Mouse (Mus musculus): ENCODE data around the gene Obscn. TPM values are rescaled to one million over a fixed set of nuclear protein-coding genes. Genes with fewer than 3 reads are reported as not detected.
A peak's percentile ranks its signal among the peaks of the same experiment; 100 is the strongest.
"Not testable (repeated sequence)": the region's sequence is repeated elsewhere in the genome, so short reads cannot be mapped to it uniquely, and the experiment has no call there.

Obscn gene
- polyA plus RNA-seq, 1 experiment from 2014 or later = 0.60 TPM

DNA sequence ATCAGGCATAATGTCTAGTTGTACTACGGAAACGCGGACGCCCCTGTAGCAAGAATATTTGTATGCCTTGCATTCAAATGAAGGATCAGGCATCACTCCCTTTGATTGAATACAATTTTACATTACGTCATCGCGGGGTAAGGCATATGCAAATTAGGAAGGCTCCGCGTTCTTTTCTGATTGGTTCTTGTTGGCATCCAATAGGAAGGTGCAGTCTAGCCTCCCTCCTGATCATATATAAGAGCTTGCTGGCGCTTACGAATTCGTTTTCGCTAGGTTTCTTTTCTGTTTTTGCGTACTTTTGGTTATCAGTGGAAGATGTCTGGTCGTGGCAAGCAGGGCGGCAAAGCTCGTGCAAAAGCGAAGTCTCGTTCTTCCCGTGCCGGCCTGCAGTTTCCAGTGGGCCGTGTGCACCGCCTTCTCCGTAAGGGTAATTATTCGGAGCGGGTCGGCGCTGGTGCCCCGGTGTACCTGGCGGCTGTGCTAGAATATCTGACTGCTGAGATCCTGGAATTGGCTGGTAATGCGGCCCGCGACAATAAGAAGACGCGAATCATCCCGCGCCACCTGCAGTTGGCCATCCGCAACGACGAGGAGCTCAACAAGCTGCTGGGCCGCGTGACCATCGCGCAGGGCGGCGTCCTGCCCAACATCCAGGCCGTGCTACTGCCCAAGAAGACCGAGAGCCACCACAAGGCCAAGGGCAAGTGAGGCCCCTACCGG lies 181.6 kb downstream of the Obscn start, which contains the start of the genes Hist3h2a and Trim17:
Gene Hist3h2a (plus strand): TSS at position 266 of the 723 bp plus-strand sequence.
Gene Trim17 (plus strand): TSS at position 266 of the 723 bp plus-strand sequence.
- ATAC-seq (replicated peaks; ENCODE audit: low FRiP score) = peak; percentile 93
- peak within 1 kb of the TSS; percentile 66 for H3K4me3 ChIP-seq (replicated peaks)
- no peaks in the 10 kb centered on the region; the same call in 1 of the 2 replicates for H3K27me3 ChIP-seq
- under 1% methylated on average over 49 of the region's 49 CpGs for WGBS
- H3K36me3 ChIP-seq = peaks cover 20% of the 10 kb centered on the region
- peak within 1 kb of the TSS; percentile 77 for H3K9ac ChIP-seq
- peaks cover 39% of the 10 kb centered on the region for H3K4me1 ChIP-seq
- H3K27ac ChIP-seq = peak within 1 kb of the TSS; percentile 100
- H3K9me3 ChIP-seq (replicated peaks) = no peaks in the 10 kb centered on the region
- H3K4me2 ChIP-seq = peak within 1 kb of the TSS; percentile 91

DNA sequence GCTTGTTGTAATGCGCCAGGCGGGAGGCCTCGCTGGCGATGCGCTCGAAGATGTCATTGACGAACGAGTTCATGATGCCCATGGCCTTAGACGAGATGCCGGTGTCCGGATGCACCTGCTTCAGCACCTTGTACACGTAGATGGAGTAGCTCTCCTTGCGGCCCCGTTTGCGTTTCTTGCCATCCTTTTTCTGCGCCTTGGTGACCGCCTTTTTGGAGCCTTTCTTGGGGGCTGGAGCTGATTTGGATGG lies 182.1 kb downstream of the Obscn start:
- peaks cover 34% of the 10 kb centered on the region for H3K4me1 ChIP-seq
- peaks cover 20% of the 10 kb centered on the region for H3K36me3 ChIP-seq
- H3K27me3 ChIP-seq; ATAC-seq (replicated peaks; ENCODE audit: low FRiP score); H3K9me3 ChIP-seq (replicated peaks): not testable (repeated sequence)
- H3K4me2 ChIP-seq = peak overlapping the region; percentile 91
- H3K27ac ChIP-seq = peak overlapping the region; percentile 100
- H3K9ac ChIP-seq = peak overlapping the region; percentile 72
- H3K4me3 ChIP-seq (replicated peaks) = peak overlapping the region; percentile 66
- under 1% methylated on average over 17 of the region's 17 CpGs for WGBS

DNA sequence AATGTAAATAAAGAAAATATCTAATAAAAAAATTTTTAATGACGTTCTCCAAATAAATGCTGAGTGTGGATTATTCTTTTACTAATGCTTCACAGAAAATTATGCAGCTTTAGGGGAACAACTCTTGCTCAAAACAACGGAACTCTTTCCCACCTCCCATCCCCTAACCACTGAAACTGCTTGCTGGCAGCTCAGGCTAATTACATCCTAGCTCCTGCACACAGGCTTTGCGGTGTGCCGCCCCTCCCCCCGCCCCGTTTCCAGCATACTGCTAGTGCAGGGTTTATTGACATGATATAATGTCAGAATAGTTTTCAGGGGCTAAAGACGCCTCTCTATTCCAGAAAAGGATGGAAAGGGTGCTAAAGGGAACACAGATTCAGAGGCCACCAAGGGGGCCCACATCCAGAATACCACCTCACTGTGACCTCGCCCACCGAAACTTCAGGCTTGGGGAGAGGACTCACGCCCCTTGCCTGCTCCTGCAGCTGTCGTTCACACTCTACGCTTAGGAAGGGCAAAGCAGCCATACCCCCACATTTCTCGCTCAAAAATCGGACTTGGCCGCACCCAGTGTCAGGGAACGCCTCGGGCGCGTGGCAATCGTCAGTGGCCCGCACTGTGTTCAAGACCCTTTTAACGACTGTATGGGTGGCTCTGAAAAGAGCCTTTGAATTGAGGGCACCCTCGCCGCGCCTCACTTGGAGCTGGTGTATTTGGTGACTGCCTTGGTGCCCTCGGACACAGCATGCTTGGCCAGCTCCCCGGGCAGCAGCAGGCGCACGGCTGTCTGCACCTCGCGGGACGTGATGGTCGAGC lies 182.6 kb downstream of the Obscn start:
- peaks cover 20% of the 10 kb centered on the region for H3K36me3 ChIP-seq
- ATAC-seq (replicated peaks; ENCODE audit: low FRiP score) = peak; percentile 27
- no peaks in the 10 kb centered on the region for H3K9me3 ChIP-seq (replicated peaks)
- peak overlapping the region; percentile 100 for H3K27ac ChIP-seq
- WGBS = under 1% methylated on average over 33 of the region's 33 CpGs
- peak overlapping the region; percentile 66 for H3K4me3 ChIP-seq (replicated peaks)
- peak overlapping the region; percentile 91 for H3K4me2 ChIP-seq
- H3K27me3 ChIP-seq = no peaks in the 10 kb centered on the region; the same call in 1 of the 2 replicates
- peaks cover 34% of the 10 kb centered on the region for H3K4me1 ChIP-seq
- H3K9ac ChIP-seq = peak overlapping the region; percentile 72

DNA sequence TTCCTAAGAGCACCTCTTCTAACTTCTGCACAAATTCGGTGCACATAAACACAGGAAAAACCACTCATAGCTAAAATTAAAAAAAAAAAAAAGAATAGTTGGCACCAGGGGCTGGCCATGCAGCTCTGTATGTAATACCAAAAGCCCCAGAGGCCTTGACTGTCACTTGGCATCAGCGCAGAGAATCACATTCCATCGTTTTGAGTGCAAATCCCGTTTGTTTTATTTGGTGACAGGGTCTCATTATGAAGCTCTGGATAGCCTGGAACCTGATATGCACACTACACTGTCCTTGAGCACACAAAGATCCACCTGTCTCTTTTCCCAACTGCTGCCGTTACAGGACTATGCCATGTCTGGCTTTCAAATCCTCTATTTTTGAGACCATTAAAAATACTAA lies 185.0 kb downstream of the Obscn start:
- no peak for ATAC-seq (replicated peaks; ENCODE audit: low FRiP score)
- Histone ChIP-seq H3K9ac (no peak overlapping the region), H3K4me1 (peaks cover 26% of the 10 kb centered on the region), H3K4me2 (no peak overlapping the region), H3K4me3 (replicated peaks) (no peak overlapping the region), H3K27ac (no peak overlapping the region), H3K9me3 (replicated peaks) (no peaks in the 10 kb centered on the region), H3K27me3 (peaks cover 2% of the 10 kb centered on the region; the same call in 1 of the 2 replicates), H3K36me3 (no peaks in the 10 kb centered on the region)
- 70% methylated on average over 5 of the region's 5 CpGs for WGBS

DNA sequence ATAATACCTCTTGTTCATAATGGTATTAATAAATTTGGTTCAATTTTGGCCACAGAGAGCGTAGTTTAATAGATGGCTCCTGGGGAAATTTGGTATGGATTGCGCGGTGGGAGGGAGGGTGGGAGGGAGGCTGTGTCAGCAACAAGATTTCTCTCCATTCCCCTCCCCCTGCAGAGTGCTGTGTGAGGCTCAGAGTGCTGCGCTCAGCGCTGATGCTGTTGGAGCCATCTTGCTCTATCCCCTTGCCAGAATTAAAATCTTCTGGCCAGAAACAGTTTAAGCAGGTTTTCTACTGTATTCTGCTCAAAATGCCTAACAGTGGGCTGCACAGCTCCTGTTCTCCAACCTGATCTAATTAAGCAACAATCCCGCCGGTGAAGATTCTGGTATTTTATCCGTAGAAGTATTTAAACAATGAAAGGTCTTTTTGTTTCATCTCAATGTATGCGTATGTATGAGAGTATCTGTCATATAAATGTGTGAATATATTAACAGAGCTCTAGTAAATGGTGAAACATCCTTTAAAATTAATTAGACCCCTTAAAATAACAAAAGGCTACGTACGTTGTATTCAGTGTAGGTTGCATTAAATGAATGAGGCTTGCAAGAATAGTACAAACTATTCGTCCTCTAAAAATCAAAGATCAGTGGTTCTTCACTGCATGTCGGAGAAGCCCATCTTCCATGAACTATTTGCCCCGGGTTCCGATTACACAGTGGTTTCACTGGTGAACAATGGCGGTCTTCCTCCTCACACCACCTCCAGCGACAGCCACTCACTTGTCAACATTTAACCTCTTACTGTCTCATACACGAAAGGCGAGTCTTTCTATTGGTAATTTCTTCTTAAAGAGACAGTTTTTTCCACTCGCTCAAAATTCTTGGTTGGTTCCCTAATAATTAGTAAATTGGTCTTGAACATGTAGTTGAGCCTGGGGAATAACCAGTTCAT lies 186.4 kb downstream of the Obscn start:
- H3K9me3 ChIP-seq (replicated peaks) = no peaks in the 10 kb centered on the region
- ATAC-seq (replicated peaks; ENCODE audit: low FRiP score) = peak; percentile 61
- H3K27ac ChIP-seq = peak overlapping the region; percentile 97
- H3K4me1 ChIP-seq = peaks cover 25% of the 10 kb centered on the region
- peak overlapping the region; percentile 74 for H3K4me2 ChIP-seq
- WGBS = 8% methylated on average over 20 of the region's 20 CpGs
- H3K4me3 ChIP-seq (replicated peaks) = peak overlapping the region; percentile 54
- peaks cover 3% of the 10 kb centered on the region; the same call in 1 of the 2 replicates for H3K27me3 ChIP-seq
- H3K36me3 ChIP-seq = no peaks in the 10 kb centered on the region
- H3K9ac ChIP-seq = peak overlapping the region; percentile 64

DNA sequence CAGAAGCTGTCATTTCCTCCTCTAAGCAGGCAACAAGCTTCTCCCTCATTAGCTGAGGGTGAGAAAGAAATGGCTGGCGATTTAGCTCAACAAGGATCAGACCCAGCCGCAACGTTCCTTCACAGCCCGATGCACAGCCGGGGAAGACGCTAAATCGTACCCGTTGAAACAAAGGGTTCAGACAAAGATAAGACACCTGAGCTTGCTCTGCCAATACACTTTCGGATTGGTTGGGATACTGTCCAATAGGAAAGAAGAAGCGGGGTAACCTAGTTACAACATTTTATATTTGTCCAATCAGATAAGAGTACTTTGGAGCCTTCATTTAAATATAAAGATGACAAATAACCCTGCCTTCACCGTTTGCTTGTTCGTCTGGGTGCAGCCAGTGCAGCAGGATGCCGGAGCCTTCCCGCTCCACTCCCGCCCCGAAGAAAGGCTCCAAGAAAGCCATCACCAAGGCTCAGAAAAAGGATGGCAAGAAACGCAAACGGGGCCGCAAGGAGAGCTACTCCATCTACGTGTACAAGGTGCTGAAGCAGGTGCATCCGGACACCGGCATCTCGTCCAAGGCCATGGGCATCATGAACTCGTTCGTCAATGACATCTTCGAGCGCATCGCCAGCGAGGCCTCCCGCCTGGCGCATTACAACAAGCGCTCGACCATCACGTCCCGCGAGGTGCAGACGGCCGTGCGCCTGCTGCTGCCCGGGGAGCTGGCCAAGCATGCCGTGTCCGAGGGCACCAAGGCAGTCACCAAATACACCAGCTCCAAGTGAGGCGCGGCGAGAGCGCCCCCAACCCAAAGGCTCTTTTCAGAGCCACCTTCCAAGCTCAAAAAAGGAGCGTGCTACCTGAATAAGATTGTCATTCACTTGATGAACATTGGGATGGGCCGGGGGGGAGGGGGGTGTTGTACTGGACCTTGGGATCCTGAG lies 187.4 kb downstream of the Obscn start, which contains the start of gene Hist3h2ba:
Gene Hist3h2ba (plus strand): TSS at position 379 of the 938 bp plus-strand sequence.
- Histone ChIP-seq H3K27me3 (peaks cover 3% of the 10 kb centered on the region; the same call in 1 of the 2 replicates), H3K4me2 (peak within 1 kb of the TSS; percentile 74), H3K9ac (peak within 1 kb of the TSS; percentile 64), H3K36me3 (no peaks in the 10 kb centered on the region), H3K27ac (peak within 1 kb of the TSS; percentile 97), H3K4me1 (peaks cover 31% of the 10 kb centered on the region), H3K4me3 (replicated peaks) (peak within 1 kb of the TSS; percentile 54), H3K9me3 (replicated peaks) (no peaks in the 10 kb centered on the region)
- WGBS = under 1% methylated on average over 48 of the region's 48 CpGs
- ATAC-seq (replicated peaks; ENCODE audit: low FRiP score) = peak; percentile 90

DNA sequence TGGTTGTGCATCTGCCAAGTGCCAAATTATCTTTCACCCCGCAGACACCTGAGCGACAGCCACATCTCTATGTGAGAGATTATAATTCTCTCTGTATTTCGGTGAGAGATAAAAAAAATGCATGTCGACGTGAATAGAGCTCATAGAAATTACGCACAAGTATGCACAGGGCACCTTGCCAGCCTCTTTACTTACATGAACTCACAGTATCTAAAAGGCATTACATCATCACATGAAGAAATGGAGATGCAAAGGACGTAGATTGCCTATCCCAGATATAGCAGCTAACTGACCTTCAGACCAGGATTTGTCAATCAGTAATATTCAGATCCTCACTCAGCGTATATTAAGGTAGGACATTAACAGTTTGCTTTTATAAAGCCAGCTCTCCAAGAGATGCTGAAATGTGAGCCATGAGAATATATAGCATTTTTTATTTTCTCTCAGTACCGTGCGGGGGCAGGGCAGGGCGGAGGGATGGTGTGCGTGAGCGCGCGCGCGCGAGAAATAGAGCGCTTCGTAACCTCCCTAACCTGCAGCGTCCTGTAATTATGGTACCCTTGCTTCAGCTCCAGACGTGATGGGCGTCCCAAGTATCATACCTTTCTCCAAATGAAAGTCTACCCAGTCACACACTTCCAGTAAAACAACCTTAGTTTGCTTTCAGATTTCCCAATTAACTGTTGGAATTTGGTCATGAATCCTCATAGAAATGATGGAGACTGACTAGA lies 188.2 kb downstream of the Obscn start:
- 15% methylated on average over 23 of the region's 23 CpGs for WGBS
- no peaks in the 10 kb centered on the region for H3K9me3 ChIP-seq (replicated peaks)
- peak overlapping the region; percentile 54 for H3K4me3 ChIP-seq (replicated peaks)
- peak; percentile 41; the same call in 1 of the 2 replicates for ATAC-seq (replicated peaks; ENCODE audit: low FRiP score)
- peaks cover 27% of the 10 kb centered on the region for H3K4me1 ChIP-seq
- peak overlapping the region; percentile 74 for H3K4me2 ChIP-seq
- H3K27me3 ChIP-seq = peaks cover 3% of the 10 kb centered on the region; the same call in 1 of the 2 replicates
- H3K27ac ChIP-seq = peak overlapping the region; percentile 97
- peak overlapping the region; percentile 50 for H3K9ac ChIP-seq
- no peaks in the 10 kb centered on the region for H3K36me3 ChIP-seq

DNA sequence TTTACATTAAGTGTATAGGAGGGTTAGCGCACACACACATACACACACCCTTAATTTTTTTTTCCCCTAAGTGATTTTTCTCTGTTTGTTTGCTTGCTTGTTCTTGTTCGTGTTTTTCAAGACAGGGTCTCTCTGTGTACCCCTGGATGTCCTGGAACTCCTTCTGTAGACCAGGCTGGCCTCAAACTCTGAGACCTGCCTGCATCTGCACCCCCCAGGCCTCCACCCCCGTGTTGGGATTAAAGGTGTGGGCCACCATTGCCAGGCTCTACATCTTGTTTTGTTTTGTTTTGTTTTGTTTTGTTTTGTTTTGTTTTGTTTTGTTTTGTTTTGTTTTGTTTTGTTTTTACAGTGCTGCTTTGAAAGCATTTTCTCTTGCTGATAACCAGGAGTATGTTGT lies 188.9 kb downstream of the Obscn start:
- H3K27ac ChIP-seq = peak overlapping the region; percentile 97; the same call in 1 of the 2 replicates
- no peaks in the 10 kb centered on the region for H3K36me3 ChIP-seq
- H3K9ac ChIP-seq = no peak overlapping the region; the same call in 1 of the 2 replicates
- ATAC-seq (replicated peaks; ENCODE audit: low FRiP score) = no peak
- peaks cover 3% of the 10 kb centered on the region; the same call in 1 of the 2 replicates for H3K27me3 ChIP-seq
- WGBS = 76% methylated on average over 3 of the region's 3 CpGs
- H3K4me3 ChIP-seq (replicated peaks) = no peak overlapping the region
- no peak overlapping the region; the same call in 1 of the 2 replicates for H3K4me2 ChIP-seq
- no peaks in the 10 kb centered on the region for H3K9me3 ChIP-seq (replicated peaks)
- H3K4me1 ChIP-seq = peaks cover 27% of the 10 kb centered on the region
